Comparison of ENCODE assay signal across 9 mouse cellular contexts in the genomic region with DNA sequence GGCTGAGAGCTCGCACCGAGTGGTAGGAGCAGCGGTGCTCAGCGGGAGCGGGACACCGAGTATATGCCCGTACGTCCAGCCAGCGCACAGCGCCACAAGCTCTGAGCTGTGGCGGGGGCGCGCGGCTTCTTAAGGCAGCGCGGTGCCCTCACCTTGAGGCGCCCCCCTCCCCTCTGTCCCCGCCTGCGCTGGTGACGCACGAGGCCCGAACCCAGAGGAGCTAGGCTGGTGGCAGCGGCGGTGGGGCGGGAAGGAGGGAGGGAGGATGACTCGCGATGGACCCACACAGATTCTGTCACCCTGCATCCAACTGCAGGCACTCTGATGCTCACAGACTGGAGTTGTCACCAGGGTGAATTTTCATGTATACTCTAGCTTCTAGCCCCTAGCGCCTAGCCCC. TPM values are rescaled to one million over a fixed set of nuclear protein-coding genes. Genes with fewer than 3 reads are reported as not detected.
A peak's percentile ranks its signal among the peaks of the same experiment; 100 is the strongest.
DNase-seq lines count a peak whose midpoint lies in the region; ATAC-seq lines count a peak whose summit lies in the region.
"Had no signal": no experiment of that assay in that cellular context is flagged by ENCODE, and none has a peak within 500 bp of the region (broad histone marks: within the 10 kb centered on the region; RNA-seq: fewer than 3 reads in every experiment).

A gene (minus strand): TSS at position 124 of the 400 bp plus-strand sequence.

- intact Hi-C loops in gastrocnemius, postnatal 36 days (cut with DNase I): no loop called here

- 9% methylated on average over 25 of the region's 28 CpGs for WGBS in kidney, embryonic 16.5 days
- 30% methylated on average over 9 of the region's 28 CpGs for WGBS in hindbrain, embryonic 13.5 days
- 14% methylated on average over 23 of the region's 28 CpGs for WGBS in neural tube, embryonic 12.5 days

- H3K4me3 ChIP-seq in kidney, embryonic 16.5 days (ENCODE audit: low read length): peak within 1 kb of the TSS; percentile 26
- H3K4me3 ChIP-seq in hindbrain, embryonic 13.5 days: peak within 1 kb of the TSS; percentile 43
- peak within 1 kb of the TSS; percentile 31 for H3K4me3 ChIP-seq in neural tube, embryonic 12.5 days

- no peak within 1 kb of the TSS for H3K9ac ChIP-seq in kidney, embryonic 16.5 days (replicated peaks; ENCODE audit: low read length)
- peak within 1 kb of the TSS; percentile 56; the same call in 1 of the 2 replicates for H3K9ac ChIP-seq in hindbrain, embryonic 13.5 days
- no peak within 1 kb of the TSS for H3K9ac ChIP-seq in neural tube, embryonic 12.5 days

- H3K4me1 ChIP-seq in kidney, embryonic 16.5 days (ENCODE audit: insufficient read depth, low read length): no peaks in the 10 kb centered on the region
- 0 out of 2 replicates have a peak, but pooled peaks cover 3% of the 10 kb centered on the region for H3K4me1 ChIP-seq in hindbrain, embryonic 13.5 days (replicated peaks)
- H3K4me1 ChIP-seq in neural tube, embryonic 12.5 days: no peaks in the 10 kb centered on the region

- H3K27me3 ChIP-seq in kidney, embryonic 16.5 days (ENCODE audit: insufficient read depth, low read length): peaks cover 30% of the 10 kb centered on the region
- peaks cover 29% of the 10 kb centered on the region for H3K27me3 ChIP-seq in hindbrain, embryonic 13.5 days
- H3K27me3 ChIP-seq in neural tube, embryonic 12.5 days (replicated peaks): peaks cover 13% of the 10 kb centered on the region

- ATAC-seq in kidney, embryonic 16.5 days (ENCODE audit: low FRiP score, low TSS enrichment): no peak
- peak; percentile 77; the same call in 1 of the 2 replicates for ATAC-seq in hindbrain, embryonic 13.5 days (ENCODE audit: low FRiP score)
- peak; percentile 74; the same call in 1 of the 2 replicates for ATAC-seq in neural tube, embryonic 12.5 days (ENCODE audit: low FRiP score, low read depth)

- DNase-seq in kidney, adult 11 months: no peak
- peak; percentile 13 for DNase-seq in embryo, embryonic 10.5 days (ENCODE audit: low spot score)
- DNase-seq in cerebellum, adult 11 months: no peak
- DNase-seq in gastrocnemius, postnatal 36 days: no peak
- no peak for DNase-seq in kidney, postnatal 36 days

- H3K9me3 ChIP-seq in kidney, embryonic 16.5 days (ENCODE audit: low read length): no peaks in the 10 kb centered on the region
- H3K9me3 ChIP-seq in hindbrain, embryonic 13.5 days: no peaks in the 10 kb centered on the region
- no peaks in the 10 kb centered on the region for H3K9me3 ChIP-seq in neural tube, embryonic 12.5 days

- peak within 1 kb of the TSS; percentile 49 for H3K4me2 ChIP-seq in kidney, embryonic 16.5 days (replicated peaks; ENCODE audit: low read depth, low read length)
- peak within 1 kb of the TSS; percentile 66 for H3K4me2 ChIP-seq in hindbrain, embryonic 13.5 days
- peak within 1 kb of the TSS; percentile 70 for H3K4me2 ChIP-seq in neural tube, embryonic 12.5 days (replicated peaks)

- no peak within 1 kb of the TSS for H3K27ac ChIP-seq in kidney, embryonic 16.5 days (ENCODE audit: low read length)
- H3K27ac ChIP-seq in hindbrain, embryonic 13.5 days: no peak within 1 kb of the TSS
- H3K27ac ChIP-seq in neural tube, embryonic 12.5 days: no peak within 1 kb of the TSS

- H3K36me3 ChIP-seq in kidney, embryonic 16.5 days (ENCODE audit: insufficient read depth, low read length): no peaks in the 10 kb centered on the region
- H3K36me3 ChIP-seq in hindbrain, embryonic 13.5 days: no peaks in the 10 kb centered on the region
- no peaks in the 10 kb centered on the region for H3K36me3 ChIP-seq in neural tube, embryonic 12.5 days

RNA-seq across cellular contexts. Expression of the gene that starts here (rescaled TPM):
- not detected in 2 replicates for polyA plus RNA-seq in kidney, embryonic 16.5 days (2015; fragmentation: Nextera tagmentation; extraction: Ambion mirVana)
- 0.18 and 0.23 TPM in 2 replicates for polyA plus RNA-seq in hindbrain, embryonic 13.5 days (2015; fragmentation: Nextera tagmentation; extraction: Ambion mirVana)
- not detected in 2 replicates for polyA plus RNA-seq in neural tube, embryonic 12.5 days (2016; fragmentation: Nextera tagmentation; extraction: Ambion mirVana)
- total RNA-seq in gastrocnemius, postnatal 36 days (2021): not detected
- total RNA-seq: gastrocnemius, adult 8-10 months had no signal

Comparison
In these comparisons a context has a peak if more than half of its experiments do, and no peak if none do; other contexts are left out.
1. Peak in ATAC-seq, H3K4me3 ChIP-seq, H3K9ac ChIP-seq and H3K4me2 ChIP-seq in hindbrain, embryonic 13.5 days; RNA of the gene not detected or under 1 TPM.
2. Peak in ATAC-seq, H3K4me3 ChIP-seq and H3K4me2 ChIP-seq in neural tube, embryonic 12.5 days; RNA of the gene not detected or under 1 TPM.